Mouse (Mus musculus) lung, adult 18-20 months (tissue): ENCODE measurements around the gene Npl.
"Not testable (repeated sequence)": the region's sequence is repeated elsewhere in the genome, so short reads cannot be mapped to it uniquely, and the experiment has no call there.

Experiments used
- DNase-seq, 2 experiments: peaks; one replicate each; pipeline ENCODE4 v3.0.0; 2022; ENCODE audit warnings: mixed read lengths in 2 of 2

Npl gene

GRCm38 (mm10) chr1:153486767-153487499 lies 62.9 kb downstream of the Npl start:
- peak; percentile 60 to 61 for DNase-seq

- not testable (repeated sequence) for DNase-seq
These were observed 63.7 kb downstream of the Npl start for GRCm38 (mm10) chr1:153486120-153486519.

- no peak for DNase-seq
These were observed 64.5 kb downstream of the Npl start for GRCm38 (mm10) chr1:153485201-153485796.

GRCm38 (mm10) chr1:153481025-153481412 lies 68.8 kb downstream of the Npl start:
- DNase-seq = no peak

GRCm38 (mm10) chr1:153480386-153481024 lies 69.3 kb downstream of the Npl start:
- peak; percentile 50 to 53 for DNase-seq

- DNase-seq = no peak
These were observed 70.5 kb downstream of the Npl start for GRCm38 (mm10) chr1:153479296-153479695.

GRCm38 (mm10) chr1:153461796-153462195 lies 88.0 kb downstream of the Npl start:
- no peak for DNase-seq

GRCm38 (mm10) chr1:153456137-153456536 lies 93.7 kb downstream of the Npl start:
- DNase-seq = no peak

- no peak for DNase-seq
These were observed 96.7 kb downstream of the Npl start for GRCm38 (mm10) chr1:153453146-153453642.
